Mouse (Mus musculus) brain, embryonic 14.5 days (tissue): Measurements from ENCODE around the gene Sox5.
"Not testable (repeated sequence)": the region's sequence is repeated elsewhere in the genome, so short reads cannot be mapped to it uniquely, and the experiment has no call there.

Source experiments
- CTCF ChIP-seq: fragments of 200-500 bp; IDR thresholded peaks from 2 replicates; pipeline ENCODE4 v1.5.1; 2012; ENCODE audit warnings: inconsistent platforms, mild to moderate bottlenecking, moderate library complexity, borderline replicate concordance; ENCODE audit not compliant: insufficient read depth, insufficient read length; ENCODE audit errors: extremely low read depth
- POLR2A ChIP-seq: fragments of 200-500 bp; IDR thresholded peaks from 2 replicates; pipeline ENCODE4 v1.6.1; 2012; ENCODE audit warnings: mild to moderate bottlenecking, inconsistent platforms, borderline replicate concordance; ENCODE audit not compliant: poor library complexity, insufficient read depth, insufficient read length, severe bottlenecking; ENCODE audit errors: extremely low read depth

DNA sequence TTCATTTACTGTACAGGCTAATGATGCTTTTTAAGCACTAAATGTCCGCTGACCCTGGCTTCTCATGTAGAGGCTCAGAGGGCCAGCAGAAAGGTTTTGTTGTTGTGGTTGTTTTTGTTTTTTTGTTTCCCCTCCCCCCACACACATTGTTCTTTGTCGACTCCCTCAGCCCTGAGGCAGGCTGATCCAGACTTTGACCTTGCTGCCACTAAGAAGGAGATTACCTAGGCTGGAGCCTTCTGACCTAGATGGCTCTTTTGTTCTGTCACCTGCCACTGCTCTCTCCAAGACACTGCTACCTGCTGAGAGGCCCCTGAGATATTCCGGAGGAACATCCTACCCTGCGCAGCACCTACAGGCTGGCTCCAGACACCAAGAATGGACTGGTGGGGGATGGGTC, 508.4 kb downstream of the Sox5 start:
- TF ChIP-seq CTCF, POLR2A: not testable (repeated sequence)
